Mouse (Mus musculus) liver, adult 2 months (tissue): ENCODE data around the gene Slc27a3. TPM values are rescaled to one million over a fixed set of nuclear protein-coding genes. Genes with fewer than 3 reads are reported as not detected.

Experiments used
- DNase-seq: peaks from one replicate; pipeline ENCODE4 v3.0.0-alpha.2; 2011; ENCODE audit warnings: low read depth, low spot score; ENCODE audit errors: extremely low read depth
- H3K27ac ChIP-seq: fragments of 200-500 bp; replicated peaks from 2 replicates; pipeline ENCODE4 v1.5.1; 2012; ENCODE audit warnings: low read depth, mild to moderate bottlenecking, control low read depth, inconsistent platforms, low read length; ENCODE audit not compliant: insufficient read depth
- H3K27me3 ChIP-seq: fragments of 200-500 bp; 2 replicates; pipeline ENCODE4 v1.6.1; 2012; ENCODE audit warnings: mild to moderate bottlenecking, moderate library complexity, low read length, inconsistent platforms; ENCODE audit not compliant: control insufficient read depth, insufficient read depth
- H3K36me3 ChIP-seq: fragments of 200-500 bp; 2 replicates; pipeline ENCODE4 v1.6.1; 2012; ENCODE audit warnings: low read length, inconsistent platforms; ENCODE audit not compliant: control insufficient read depth, insufficient read depth
- H3K4me1 ChIP-seq: fragments of 200-500 bp; 2 replicates; pipeline ENCODE4 v1.6.1; 2011; ENCODE audit warnings: low read length; ENCODE audit not compliant: control insufficient read depth, insufficient read depth
- H3K4me3 ChIP-seq: fragments of 200-500 bp; 2 replicates; pipeline ENCODE4 v1.5.1; 2011; ENCODE audit warnings: low read depth, mild to moderate bottlenecking, control low read depth, low read length, moderate library complexity; ENCODE audit not compliant: insufficient read depth
- H3K79me2 ChIP-seq: fragments of 200-500 bp; 2 replicates; pipeline ENCODE4 v1.6.1; 2012; ENCODE audit warnings: inconsistent platforms, mild to moderate bottlenecking, low read length, moderate library complexity; ENCODE audit not compliant: control insufficient read depth, insufficient read depth
- H3K9ac ChIP-seq: fragments of 200-500 bp; 2 replicates; pipeline ENCODE4 v1.6.1; 2012; ENCODE audit warnings: low read depth, mild to moderate bottlenecking, control low read depth, inconsistent platforms, low read length
- CTCF ChIP-seq: fragments of 200-500 bp; IDR thresholded peaks from 2 replicates; pipeline ENCODE4 v1.5.1; 2011; ENCODE audit warnings: low read depth, low read length, control low read depth
- POLR2A ChIP-seq: fragments of 200-500 bp; IDR thresholded peaks from 2 replicates; pipeline ENCODE4 v1.6.1; 2011; ENCODE audit warnings: low read length, control low read depth; ENCODE audit not compliant: insufficient read depth; ENCODE audit errors: extremely low read depth
- WGBS: fragments of 180-500 bp; shearing (Covaris S2); methylation state at CpG from one replicate; pipeline ENCODE4 v1.1.7; 2018; 5-methylcytosine and 5-hydroxymethylcytosine counted together
- polyA plus RNA-seq: library from polyadenylated mRNA; depleted of rRNA; stranded (reverse); fragments of >200 nt; gene quantifications from 2 replicates; pipeline ENCODE4 v1.2.3, GENCODE M21; 2012
- total RNA-seq: library from RNA; depleted of rRNA; stranded (reverse); fragments of >200 nt; gene quantifications from 2 replicates; pipeline ENCODE4 v1.2.3, GENCODE M21; 2014

The Slc27a3 gene
- total and polyA plus RNA-seq, 2 experiments, result 0.37 to 2.3 TPM

DNA sequence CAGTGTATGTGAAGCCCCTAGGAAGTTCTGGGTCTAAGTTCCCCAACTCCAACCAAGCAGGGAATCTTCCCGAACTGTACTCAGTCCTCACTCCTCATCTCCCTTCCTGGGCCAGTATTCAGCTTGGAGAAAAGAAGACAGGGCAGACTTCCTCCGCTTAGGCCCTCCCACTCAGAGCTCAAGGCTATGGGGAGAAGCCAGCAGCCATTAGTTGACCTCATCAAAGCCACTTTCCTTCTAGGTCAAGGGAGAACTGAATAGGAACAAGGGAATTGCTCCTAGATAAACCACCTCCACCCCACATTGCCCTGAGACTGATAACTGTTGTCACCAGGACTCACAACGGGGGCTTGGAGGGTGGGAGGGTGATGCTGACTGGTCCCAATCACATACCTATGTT is 14.4 kb upstream of the Slc27a3 start:
- H3K27ac ChIP-seq, result no peak overlapping the region
- WGBS, result 92% methylated on average over 3 of the region's 3 CpGs
- no peak overlapping the region for H3K9ac ChIP-seq
- H3K4me3 ChIP-seq, result no peak overlapping the region
- H3K27me3 ChIP-seq, result no peaks in the 10 kb centered on the region
- peaks cover 73% of the 10 kb centered on the region for H3K36me3 ChIP-seq
- TF ChIP-seq CTCF (no peak), POLR2A (no peak)
- DNase-seq, result no peak
- H3K4me1 ChIP-seq, result no peaks in the 10 kb centered on the region
- H3K79me2 ChIP-seq, result no peaks in the 10 kb centered on the region

DNA sequence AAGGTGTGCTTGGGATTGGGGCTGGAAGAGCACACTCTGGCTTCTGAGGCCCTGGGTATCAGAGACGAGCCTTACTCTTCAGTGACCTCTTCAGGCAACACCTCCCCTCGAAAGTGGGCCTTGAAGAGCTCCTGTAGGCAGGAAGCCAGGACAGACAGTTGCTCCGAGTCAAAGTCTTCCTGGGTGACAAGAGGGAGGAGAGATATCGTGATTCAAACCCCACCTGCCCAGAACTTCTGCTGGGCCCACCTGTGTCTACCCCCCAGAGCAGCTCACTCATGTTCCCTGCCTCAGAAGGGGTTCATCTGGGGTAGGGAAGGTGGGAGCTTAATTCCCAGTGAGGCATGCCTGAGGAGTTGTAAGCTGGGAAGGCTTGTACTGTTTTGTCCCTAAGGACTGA is 11.3 kb upstream of the Slc27a3 start:
- no peak for TF ChIP-seq POLR2A
- 89% methylated on average over 4 of the region's 4 CpGs for WGBS
- H3K4me1 ChIP-seq, result no peaks in the 10 kb centered on the region
- H3K36me3 ChIP-seq, result peaks cover 53% of the 10 kb centered on the region
- H3K27me3 ChIP-seq, result no peaks in the 10 kb centered on the region
- H3K79me2 ChIP-seq, result no peaks in the 10 kb centered on the region
- H3K27ac ChIP-seq, result no peak overlapping the region
- no peak overlapping the region for H3K9ac ChIP-seq
- no peak overlapping the region for H3K4me3 ChIP-seq
- DNase-seq, result no peak

DNA sequence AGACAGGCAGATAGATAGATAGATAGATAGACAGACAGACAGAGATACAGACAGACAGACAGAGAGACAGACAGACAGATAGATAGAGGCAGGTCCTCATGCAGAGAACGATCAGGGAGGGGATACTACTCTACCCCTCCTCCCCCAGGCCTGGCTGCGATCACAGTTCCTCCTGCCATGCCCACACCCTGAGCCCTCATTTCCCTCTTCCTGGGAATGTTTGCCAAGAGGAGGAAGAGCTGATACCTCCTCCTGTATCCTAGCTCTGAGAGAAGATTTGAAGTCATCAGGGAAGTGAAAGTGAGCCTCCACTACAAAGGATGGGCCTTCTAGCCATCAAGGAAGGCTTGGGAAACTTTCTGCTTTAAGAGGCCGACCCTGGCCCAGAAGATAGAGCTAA is 5.9 kb upstream of the Slc27a3 start:
- H3K4me1 ChIP-seq, result no peaks in the 10 kb centered on the region
- H3K27ac ChIP-seq, result no peak overlapping the region
- peaks cover 25% of the 10 kb centered on the region; the same call in 1 of the 2 replicates for H3K36me3 ChIP-seq
- DNase-seq, result no peak
- no peaks in the 10 kb centered on the region for H3K79me2 ChIP-seq
- H3K4me3 ChIP-seq, result no peak overlapping the region
- H3K9ac ChIP-seq, result no peak overlapping the region
- no peak for TF ChIP-seq POLR2A
- no peak for TF ChIP-seq CTCF
- no peaks in the 10 kb centered on the region for H3K27me3 ChIP-seq
- WGBS, result 84% methylated on average over 3 of the region's 3 CpGs

DNA sequence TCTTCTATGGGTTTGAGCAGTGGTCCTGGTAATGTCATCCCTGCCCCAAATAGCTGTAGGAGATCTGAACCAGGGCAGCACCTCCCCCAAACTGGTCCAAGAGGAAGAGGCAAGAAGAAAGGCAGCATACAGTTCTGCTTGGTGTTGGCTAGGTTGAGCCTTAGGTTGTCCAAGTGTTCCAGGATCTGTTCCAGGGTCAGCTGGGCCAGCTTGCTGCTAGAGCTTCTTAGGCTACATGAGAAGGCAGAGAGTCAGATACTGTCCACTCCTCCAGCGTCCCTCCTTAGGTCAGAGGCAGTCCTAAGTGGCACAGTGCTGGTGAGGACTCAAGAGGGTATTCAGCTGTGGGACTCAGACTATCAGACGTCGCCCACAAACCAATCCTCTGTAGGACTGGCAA is 2.9 kb upstream of the Slc27a3 start:
- no peak overlapping the region for H3K9ac ChIP-seq
- H3K79me2 ChIP-seq, result no peaks in the 10 kb centered on the region
- 99% methylated on average over 3 of the region's 3 CpGs for WGBS
- peaks cover 2% of the 10 kb centered on the region; the same call in 1 of the 2 replicates for H3K4me1 ChIP-seq
- H3K27me3 ChIP-seq, result no peaks in the 10 kb centered on the region; the same call in 1 of the 2 replicates
- no peak overlapping the region for H3K4me3 ChIP-seq
- no peak overlapping the region for H3K27ac ChIP-seq
- DNase-seq, result no peak
- peaks cover 12% of the 10 kb centered on the region; the same call in 1 of the 2 replicates for H3K36me3 ChIP-seq
- no peak for TF ChIP-seq POLR2A
- TF ChIP-seq CTCF, result no peak

DNA sequence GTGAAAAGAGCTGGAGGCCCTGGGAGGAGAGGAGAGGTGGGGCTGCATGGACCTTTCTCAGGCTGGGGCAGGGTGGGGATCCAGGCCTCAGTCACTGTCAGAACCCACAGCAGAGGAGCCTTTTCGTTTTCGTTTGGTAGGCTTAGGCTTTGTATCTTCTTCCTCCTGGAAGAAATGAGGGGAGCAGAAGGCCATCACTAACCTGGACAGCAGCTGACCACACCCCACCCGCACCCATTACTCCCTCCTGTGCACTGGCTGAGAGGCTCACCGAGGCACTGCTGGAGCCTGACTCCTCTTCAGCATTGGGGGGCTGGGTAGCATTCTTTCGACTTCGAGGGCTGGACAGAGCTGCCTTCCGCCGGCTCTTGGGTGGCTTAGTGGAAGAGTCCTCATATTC is 2.2 kb upstream of the Slc27a3 start:
- H3K4me1 ChIP-seq, result peaks cover 2% of the 10 kb centered on the region; the same call in 1 of the 2 replicates
- no peaks in the 10 kb centered on the region; the same call in 1 of the 2 replicates for H3K27me3 ChIP-seq
- TF ChIP-seq CTCF (no peak), POLR2A (no peak)
- H3K79me2 ChIP-seq, result no peaks in the 10 kb centered on the region
- no peak overlapping the region for H3K4me3 ChIP-seq
- DNase-seq, result no peak
- no peak overlapping the region for H3K9ac ChIP-seq
- peaks cover 12% of the 10 kb centered on the region; the same call in 1 of the 2 replicates for H3K36me3 ChIP-seq
- WGBS, result 90% methylated on average over 8 of the region's 8 CpGs
- H3K27ac ChIP-seq, result no peak overlapping the region

DNA sequence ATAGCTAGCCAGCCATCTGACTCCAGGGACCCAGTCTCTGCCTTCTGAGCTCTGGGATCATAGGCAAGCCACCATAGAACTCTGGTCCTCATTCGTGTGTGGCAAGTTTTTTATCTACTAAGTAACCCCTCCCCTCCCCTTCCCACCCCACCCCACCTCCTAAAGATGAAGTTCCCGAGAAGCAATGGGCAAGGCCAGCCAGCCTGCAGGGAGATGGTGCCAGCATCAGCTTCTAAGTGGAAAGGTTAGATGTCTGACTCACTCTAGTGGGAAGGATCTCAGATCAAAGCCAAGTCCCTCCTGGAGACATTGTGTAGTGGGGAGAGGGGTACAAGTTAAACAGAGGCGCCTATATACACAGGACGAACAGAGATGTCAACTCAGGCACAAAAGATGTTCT is 1.3 kb upstream of the Slc27a3 start:
- Histone ChIP-seq H3K36me3 (peaks cover 12% of the 10 kb centered on the region; the same call in 1 of the 2 replicates), H3K9ac (no peak overlapping the region), H3K27me3 (no peaks in the 10 kb centered on the region; the same call in 1 of the 2 replicates), H3K4me1 (peaks cover 2% of the 10 kb centered on the region; the same call in 1 of the 2 replicates), H3K27ac (no peak overlapping the region), H3K79me2 (no peaks in the 10 kb centered on the region), H3K4me3 (no peak overlapping the region)
- TF ChIP-seq POLR2A, result no peak
- TF ChIP-seq CTCF, result no peak
- whole genome bisulfite sequencing, result 89% methylated on average over 4 of the region's 4 CpGs
- DNase-seq, result no peak
